Mouse (Mus musculus): ENCODE data around the gene Hdac4.

DNA sequence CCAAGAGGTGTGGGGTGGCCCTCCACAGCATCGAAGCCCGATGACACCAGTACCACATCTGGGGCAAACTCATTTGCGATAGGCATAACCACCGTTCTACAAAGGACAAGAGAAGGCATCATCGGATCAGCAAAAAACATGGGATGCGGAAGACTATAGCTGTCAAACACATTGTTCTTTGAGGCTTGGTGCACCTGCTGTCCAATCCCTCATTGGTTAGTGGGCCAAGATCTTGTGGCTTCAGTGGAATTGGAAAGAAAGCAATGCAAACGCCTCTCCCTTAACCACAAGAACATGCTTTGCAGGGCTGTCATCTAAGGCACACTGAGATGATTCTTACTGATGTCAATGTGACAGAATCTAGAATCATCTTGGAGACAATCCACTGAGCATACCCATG is 248.1 kb downstream of the Hdac4 start:
- no peak for TF ChIP-seq GATA1 (IDR thresholded peaks at IDR 0.05; ENCODE audit: low read length)
- TF ChIP-seq TAL1 (IDR thresholded peaks at IDR 0.05; ENCODE audit: low read length): no peak
